Mouse (Mus musculus): ENCODE results near the gene Ifna4. TPM values are rescaled to one million over a fixed set of nuclear protein-coding genes. Genes with fewer than 3 reads are reported as not detected.
"Not testable (repeated sequence)": the region's sequence is repeated elsewhere in the genome, so short reads cannot be mapped to it uniquely, and the experiment has no call there.

Gene Ifna4
- total and polyA plus RNA-seq, 2 experiments from 2014 or later: not detected

- Histone ChIP-seq H3K27me3 (ENCODE audit: insufficient read depth, low read length) (no peaks in the 10 kb centered on the region), H3K4me2 (ENCODE audit: low read depth, low read length) (no peak within 1 kb of the TSS), H3K9me3 (ENCODE audit: low read length) (no peaks in the 10 kb centered on the region), H3K4me1 (ENCODE audit: insufficient read depth, low read length) (no peaks in the 10 kb centered on the region), H3K9ac (replicated peaks; ENCODE audit: low read length) (no peak within 1 kb of the TSS), H3K36me3 (ENCODE audit: insufficient read depth, low read length) (no peaks in the 10 kb centered on the region), H3K4me3 (ENCODE audit: low read length) (no peak within 1 kb of the TSS), H3K27ac (no peak within 1 kb of the TSS)
- DNase-seq (ENCODE audit: low spot score) (no peak), ATAC-seq (no peak)
- 67% methylated on average over 3 of the region's 3 CpGs for WGBS
- TF ChIP-seq CTCF (IDR thresholded peaks at IDR 0.05; ENCODE audit: low read depth): no peak
Observed at GRCm38 (mm10) chr4:88815928-88816327, 25.7 kb upstream of the Ifna4 start, which contains the start of gene Ifna7. Gene Ifna7, plus strand, starts transcription at chr4:88816228.

GRCm38 (mm10) chr4:88819659-88820058, 22.0 kb upstream of the Ifna4 start, which contains the start of gene Ifna11:
Gene Ifna11, plus strand, starts transcription at chr4:88819959.
- Histone ChIP-seq H3K27ac (no peak within 1 kb of the TSS), H3K9me3 (ENCODE audit: low read length) (no peaks in the 10 kb centered on the region), H3K4me1 (ENCODE audit: insufficient read depth, low read length) (no peaks in the 10 kb centered on the region), H3K9ac (replicated peaks; ENCODE audit: low read length) (no peak within 1 kb of the TSS), H3K4me3 (ENCODE audit: low read length) (no peak within 1 kb of the TSS), H3K27me3 (ENCODE audit: insufficient read depth, low read length) (no peaks in the 10 kb centered on the region), H3K4me2 (ENCODE audit: low read depth, low read length) (no peak within 1 kb of the TSS), H3K36me3 (ENCODE audit: insufficient read depth, low read length) (no peaks in the 10 kb centered on the region)
- ATAC-seq: no peak
- no peak for TF ChIP-seq CTCF (IDR thresholded peaks at IDR 0.05; ENCODE audit: low read depth)
- WGBS: 89% methylated on average over 1 of the region's 1 CpGs
- no peak for DNase-seq (ENCODE audit: low spot score)

- 21% methylated on average over 4 of the region's 4 CpGs for WGBS
- DNase-seq (ENCODE audit: low spot score) (peak; percentile 53), ATAC-seq (no peak)
- H3K27me3 ChIP-seq (ENCODE audit: insufficient read depth, low read length): no peaks in the 10 kb centered on the region
- no peaks in the 10 kb centered on the region for H3K36me3 ChIP-seq (ENCODE audit: insufficient read depth, low read length)
- H3K9me3 ChIP-seq (ENCODE audit: low read length): no peaks in the 10 kb centered on the region
- TF ChIP-seq CTCF (IDR thresholded peaks at IDR 0.05; ENCODE audit: low read depth): peak; percentile 67
- no peak overlapping the region for H3K9ac ChIP-seq (replicated peaks; ENCODE audit: low read length)
- H3K4me1 ChIP-seq (ENCODE audit: insufficient read depth, low read length): no peaks in the 10 kb centered on the region
- no peak overlapping the region for H3K4me3 ChIP-seq (ENCODE audit: low read length)
- H3K27ac ChIP-seq: no peak overlapping the region
- no peak overlapping the region for H3K4me2 ChIP-seq (ENCODE audit: low read depth, low read length)
Observed at GRCm38 (mm10) chr4:88822995-88823394, 18.7 kb upstream of the Ifna4 start.

GRCm38 (mm10) chr4:88827116-88827515, 14.5 kb upstream of the Ifna4 start, which contains the start of gene Ifna6:
Gene Ifna6, plus strand, starts transcription at chr4:88827416.
- H3K4me2 ChIP-seq (ENCODE audit: low read depth, low read length); DNase-seq (ENCODE audit: low spot score); H3K4me1 ChIP-seq (ENCODE audit: insufficient read depth, low read length); H3K36me3 ChIP-seq (ENCODE audit: insufficient read depth, low read length); H3K9ac ChIP-seq (replicated peaks; ENCODE audit: low read length); H3K9me3 ChIP-seq (ENCODE audit: low read length); H3K27ac ChIP-seq; ATAC-seq; H3K27me3 ChIP-seq (ENCODE audit: insufficient read depth, low read length); H3K4me3 ChIP-seq (ENCODE audit: low read length): not testable (repeated sequence)

GRCm38 (mm10) chr4:88830523-88830922, 11.1 kb upstream of the Ifna4 start:
- WGBS: 23% methylated on average over 4 of the region's 4 CpGs
- no peaks in the 10 kb centered on the region for H3K36me3 ChIP-seq (ENCODE audit: insufficient read depth, low read length)
- peak; percentile 62 for TF ChIP-seq CTCF (IDR thresholded peaks at IDR 0.05; ENCODE audit: low read depth)
- no peak overlapping the region for H3K27ac ChIP-seq
- H3K9me3 ChIP-seq (ENCODE audit: low read length): no peaks in the 10 kb centered on the region
- H3K4me2 ChIP-seq (ENCODE audit: low read depth, low read length): no peak overlapping the region
- no peak overlapping the region for H3K9ac ChIP-seq (replicated peaks; ENCODE audit: low read length)
- no peaks in the 10 kb centered on the region for H3K4me1 ChIP-seq (ENCODE audit: insufficient read depth, low read length)
- ATAC-seq: no peak
- H3K4me3 ChIP-seq (ENCODE audit: low read length): no peak overlapping the region
- DNase-seq (ENCODE audit: low spot score): peak; percentile 36
- no peaks in the 10 kb centered on the region for H3K27me3 ChIP-seq (ENCODE audit: insufficient read depth, low read length)

- 82% methylated on average over 1 of the region's 1 CpGs for WGBS
- H3K9ac ChIP-seq (replicated peaks; ENCODE audit: low read length); H3K4me3 ChIP-seq (ENCODE audit: low read length); H3K27me3 ChIP-seq (ENCODE audit: insufficient read depth, low read length); H3K4me2 ChIP-seq (ENCODE audit: low read depth, low read length); H3K36me3 ChIP-seq (ENCODE audit: insufficient read depth, low read length); ATAC-seq; H3K4me1 ChIP-seq (ENCODE audit: insufficient read depth, low read length); DNase-seq (ENCODE audit: low spot score); H3K27ac ChIP-seq; H3K9me3 ChIP-seq (ENCODE audit: low read length): not testable (repeated sequence)
Observed at GRCm38 (mm10) chr4:88835225-88835624, 6.4 kb upstream of the Ifna4 start, which contains the start of gene Ifna5. Gene Ifna5, plus strand, starts transcription at chr4:88835525.

- WGBS: 44% methylated on average over 3 of the region's 3 CpGs
- H3K4me3 ChIP-seq (ENCODE audit: low read length): no peak overlapping the region
- no peak for ATAC-seq
- H3K9me3 ChIP-seq (ENCODE audit: low read length): no peaks in the 10 kb centered on the region
- H3K27ac ChIP-seq: no peak overlapping the region
- no peak overlapping the region for H3K9ac ChIP-seq (replicated peaks; ENCODE audit: low read length)
- peak; percentile 60 for TF ChIP-seq CTCF (IDR thresholded peaks at IDR 0.05; ENCODE audit: low read depth)
- H3K4me1 ChIP-seq (ENCODE audit: insufficient read depth, low read length): no peaks in the 10 kb centered on the region
- no peaks in the 10 kb centered on the region for H3K36me3 ChIP-seq (ENCODE audit: insufficient read depth, low read length)
- peak; percentile 39 for DNase-seq (ENCODE audit: low spot score)
- no peak overlapping the region for H3K4me2 ChIP-seq (ENCODE audit: low read depth, low read length)
- H3K27me3 ChIP-seq (ENCODE audit: insufficient read depth, low read length): no peaks in the 10 kb centered on the region
Observed at GRCm38 (mm10) chr4:88838828-88839227, 2.8 kb upstream of the Ifna4 start.

All from hindbrain, postnatal 0 days (tissue).